ENCODE assay signal across 11 mouse cellular contexts in genomic region chr8:77491231-77491923, GRCm38 (mm10). TPM values are rescaled to one million over a fixed set of nuclear protein-coding genes. Genes with fewer than 3 reads are reported as not detected.
DNase-seq lines count a peak whose midpoint lies in the region; ATAC-seq lines count a peak whose summit lies in the region.
"Had no signal": no experiment of that assay in that cellular context is flagged by ENCODE, and none has a peak within 500 bp of the region (broad histone marks: within the 10 kb centered on the region; RNA-seq: fewer than 3 reads in every experiment).

No protein-coding gene starts in this region.

- H3K4me1 ChIP-seq in heart, embryonic 13.5 days = peaks cover 95% of the 10 kb centered on the region
- H3K4me1 ChIP-seq in megakaryocyte, embryonic 14.5 days = peaks cover 99% of the 10 kb centered on the region
- peaks cover 49% of the 10 kb centered on the region for H3K4me1 ChIP-seq in intestine, embryonic 15.5 days (replicated peaks)
- peaks cover 57% of the 10 kb centered on the region for H3K4me1 ChIP-seq in stomach, embryonic 15.5 days
- H3K4me1 ChIP-seq: forebrain, embryonic 13.5 days had no signal

- H3K27me3 ChIP-seq in heart, embryonic 13.5 days (replicated peaks) = no peaks in the 10 kb centered on the region
- no peaks in the 10 kb centered on the region for H3K27me3 ChIP-seq in megakaryocyte, embryonic 14.5 days (replicated peaks)
- H3K27me3 ChIP-seq in intestine, embryonic 15.5 days (replicated peaks) = no peaks in the 10 kb centered on the region
- H3K27me3 ChIP-seq in stomach, embryonic 15.5 days (replicated peaks) = no peaks in the 10 kb centered on the region
- H3K27me3 ChIP-seq: forebrain, embryonic 13.5 days had no signal

- 82% methylated on average over 10 of the region's 10 CpGs for WGBS in heart, embryonic 13.5 days
- WGBS in intestine, embryonic 15.5 days = 85% methylated on average over 10 of the region's 10 CpGs
- 87% methylated on average over 10 of the region's 10 CpGs for WGBS in stomach, embryonic 15.5 days

- H3K36me3 ChIP-seq in heart, embryonic 13.5 days = no peaks in the 10 kb centered on the region
- H3K36me3 ChIP-seq in megakaryocyte, embryonic 14.5 days (replicated peaks; ENCODE audit: low read length) = peaks cover 26% of the 10 kb centered on the region
- no peaks in the 10 kb centered on the region for H3K36me3 ChIP-seq in intestine, embryonic 15.5 days
- no peaks in the 10 kb centered on the region for H3K36me3 ChIP-seq in stomach, embryonic 15.5 days

- H3K4me2 ChIP-seq in heart, embryonic 13.5 days = no peak overlapping the region
- no peak overlapping the region for H3K4me2 ChIP-seq in intestine, embryonic 15.5 days (replicated peaks)
- no peak overlapping the region for H3K4me2 ChIP-seq in stomach, embryonic 15.5 days
- H3K4me2 ChIP-seq: forebrain, embryonic 13.5 days had no signal

- DNase-seq in heart, adult 8-10 months (ENCODE audit: low spot score) = no peak
- no peak for DNase-seq in frontal cortex, postnatal 14 days (ENCODE audit: low spot score in 2 of 2)
- DNase-seq: cerebellum, adult 11 months; thymus, postnatal 25 days had no signal

- ATAC-seq in heart, embryonic 13.5 days (ENCODE audit: extremely low read depth, insufficient number of reproducible peaks, low FRiP score, low TSS enrichment) = no peak
- no peak for ATAC-seq in megakaryocyte, adult 5-6 weeks (ENCODE audit: poor library complexity, severe bottlenecking)
- peak; percentile 9; the same call in 1 of the 2 replicates for ATAC-seq in intestine, embryonic 15.5 days
- no peak for ATAC-seq in stomach, embryonic 15.5 days (ENCODE audit: insufficient read depth, low FRiP score, low read depth)
- ATAC-seq in cerebellum, adult (ENCODE audit: insufficient number of reproducible peaks, low FRiP score, low TSS enrichment) = no peak
- ATAC-seq: forebrain, embryonic 13.5 days had no signal

- no peak overlapping the region for H3K4me3 ChIP-seq in heart, embryonic 13.5 days
- peak overlapping the region; percentile 88 for H3K4me3 ChIP-seq in megakaryocyte, embryonic 14.5 days (replicated peaks)
- H3K4me3 ChIP-seq in intestine, embryonic 15.5 days (replicated peaks) = no peak overlapping the region
- H3K4me3 ChIP-seq in stomach, embryonic 15.5 days (replicated peaks) = no peak overlapping the region
- H3K4me3 ChIP-seq: forebrain, embryonic 13.5 days had no signal

- no peaks in the 10 kb centered on the region for H3K9me3 ChIP-seq in heart, embryonic 13.5 days
- H3K9me3 ChIP-seq in megakaryocyte, embryonic 14.5 days = no peaks in the 10 kb centered on the region
- no peaks in the 10 kb centered on the region for H3K9me3 ChIP-seq in intestine, embryonic 15.5 days
- no peaks in the 10 kb centered on the region for H3K9me3 ChIP-seq in stomach, embryonic 15.5 days
- H3K9me3 ChIP-seq: forebrain, embryonic 13.5 days had no signal

- peak overlapping the region; percentile 93 for H3K27ac ChIP-seq in heart, embryonic 13.5 days (replicated peaks)
- H3K27ac ChIP-seq in intestine, embryonic 15.5 days = peak overlapping the region; percentile 82
- H3K27ac ChIP-seq in stomach, embryonic 15.5 days = peak overlapping the region; percentile 91
- H3K27ac ChIP-seq: forebrain, embryonic 13.5 days had no signal

- H3K9ac ChIP-seq in heart, embryonic 13.5 days = peak overlapping the region; percentile 53
- H3K9ac ChIP-seq in intestine, embryonic 15.5 days = no peak overlapping the region
- H3K9ac ChIP-seq in stomach, embryonic 15.5 days = no peak overlapping the region
- H3K9ac ChIP-seq: forebrain, embryonic 13.5 days had no signal

RNA-seq across cellular contexts. Expression of gene Arhgap10, which starts 26.4 kb away (rescaled TPM):
- 20.3 and 20.7 TPM in 2 replicates for polyA plus RNA-seq in heart, embryonic 13.5 days (2015; fragmentation: Nextera tagmentation; extraction: Ambion mirVana)
- total RNA-seq in heart, adult 8-10 months (2022) = 10 to 100 TPM; 48.4 to 53.0 (median 51.7) TPM
- 88.6 and 107 TPM in 2 replicates for polyA plus RNA-seq in megakaryocyte, embryonic 14.5 days (2012; ENCODE audit: insufficient read depth, low replicate concordance)
- total RNA-seq in megakaryocyte, adult 5-6 weeks (2015) = 3.9 and 5.2 TPM in 2 replicates
- 7.7 and 11.7 TPM in 2 replicates for total RNA-seq in megakaryocyte, adult 5-6 weeks (2017)
- polyA plus RNA-seq in intestine, embryonic 15.5 days (2015; fragmentation: Nextera tagmentation; extraction: Ambion mirVana) = 25.8 and 30.9 TPM in 2 replicates
- 29.4 and 29.8 TPM in 2 replicates for polyA plus RNA-seq in stomach, embryonic 15.5 days (2015; fragmentation: Nextera tagmentation; extraction: Ambion mirVana)

RNA-seq across cellular contexts. Expression of gene Prmt9, which starts 57.8 kb away (rescaled TPM):
- polyA plus RNA-seq in heart, embryonic 13.5 days (2015; fragmentation: Nextera tagmentation; extraction: Ambion mirVana) = 10.0 and 13.0 TPM in 2 replicates
- total RNA-seq in heart, adult 8-10 months (2022) = 10 to 100 TPM; 10.3 to 11.9 (median 11.1) TPM
- 1.0 and 1.4 TPM in 2 replicates for polyA plus RNA-seq in megakaryocyte, embryonic 14.5 days (2012; ENCODE audit: insufficient read depth, low replicate concordance)
- 12.1 and 14.6 TPM in 2 replicates for total RNA-seq in megakaryocyte, adult 5-6 weeks (2015)
- 18.6 and 20.2 TPM in 2 replicates for total RNA-seq in megakaryocyte, adult 5-6 weeks (2017)
- polyA plus RNA-seq in intestine, embryonic 15.5 days (2015; fragmentation: Nextera tagmentation; extraction: Ambion mirVana) = 16.6 and 16.9 TPM in 2 replicates
- polyA plus RNA-seq in stomach, embryonic 15.5 days (2015; fragmentation: Nextera tagmentation; extraction: Ambion mirVana) = 17.2 and 18.5 TPM in 2 replicates
